Mouse (Mus musculus) bone marrow, adult 2 months (tissue): ENCODE measurements around the gene Bbip1.

Experiments used
- CTCF ChIP-seq: fragments of 200-500 bp; IDR thresholded peaks from 2 replicates; pipeline ENCODE4 v1.5.1; 2011; ENCODE audit warnings: low read length, control low read depth; ENCODE audit not compliant: control insufficient read depth, insufficient read depth
- POLR2A ChIP-seq: fragments of 200-500 bp; IDR thresholded peaks from 2 replicates; pipeline ENCODE4 v1.6.1; 2011; ENCODE audit warnings: low read depth, mild to moderate bottlenecking, control low read depth, low read length, borderline replicate concordance; ENCODE audit not compliant: control insufficient read depth

- TF ChIP-seq POLR2A (peak; percentile 95), CTCF (no peak)
Observed at GRCm38 (mm10) chr19:53902739-53903487, 41.5 kb downstream of the Bbip1 start.
